In genomic region chr11:102396263-102396662, GRCm38 (mm10) we compare ENCODE assay signal across 17 mouse cellular contexts. TPM values are rescaled to one million over a fixed set of nuclear protein-coding genes. Genes with fewer than 3 reads are reported as not detected.
A peak's percentile ranks its signal among the peaks of the same experiment; 100 is the strongest.
DNase-seq lines count a peak whose midpoint lies in the region; ATAC-seq and TF ChIP-seq lines count a peak whose summit lies in the region.
"Had no signal": no experiment of that assay in that cellular context is flagged by ENCODE, and none has a peak within 500 bp of the region (broad histone marks: within the 10 kb centered on the region; RNA-seq: fewer than 3 reads in every experiment).

No protein-coding gene starts in this region.

- no peak overlapping the region for H3K4me2 ChIP-seq in liver, embryonic 13.5 days
- no peak overlapping the region for H3K4me2 ChIP-seq in liver, embryonic 12.5 days
- H3K4me2 ChIP-seq in forebrain, postnatal 0 days (ENCODE audit: low read depth): peak overlapping the region; percentile 87
- peak overlapping the region; percentile 74 for H3K4me2 ChIP-seq in midbrain, embryonic 11.5 days
- H3K4me2 ChIP-seq in neural tube, embryonic 15.5 days: peak overlapping the region; percentile 92
- H3K4me2 ChIP-seq: embryonic facial prominence, embryonic 12.5 days had no signal

- H3K27ac ChIP-seq in liver, embryonic 13.5 days: no peak overlapping the region
- H3K27ac ChIP-seq in liver, embryonic 12.5 days: no peak overlapping the region
- no peak overlapping the region for H3K27ac ChIP-seq in forebrain, postnatal 0 days (ENCODE audit: low read depth, low read length)
- no peak overlapping the region for H3K27ac ChIP-seq in midbrain, embryonic 11.5 days (ENCODE audit: low read depth, low read length)
- H3K27ac ChIP-seq in neural tube, embryonic 15.5 days (replicated peaks): peak overlapping the region; percentile 98
- H3K27ac ChIP-seq: embryonic facial prominence, embryonic 12.5 days had no signal

- peaks cover 100% of the 10 kb centered on the region for H3K27me3 ChIP-seq in liver, embryonic 13.5 days
- peaks cover 100% of the 10 kb centered on the region for H3K27me3 ChIP-seq in liver, embryonic 12.5 days (replicated peaks)
- no peaks in the 10 kb centered on the region for H3K27me3 ChIP-seq in forebrain, postnatal 0 days (ENCODE audit: insufficient read depth, low read length)
- H3K27me3 ChIP-seq in midbrain, embryonic 11.5 days (ENCODE audit: control insufficient read depth, insufficient read depth, low read length): peaks cover 23% of the 10 kb centered on the region
- H3K27me3 ChIP-seq in neural tube, embryonic 15.5 days (replicated peaks): 0 out of 2 replicates have a peak, but pooled peaks cover 4% of the 10 kb centered on the region

- no peak for DNase-seq in liver, embryonic 13.5 days
- no peak for DNase-seq in forebrain, postnatal 0 days
- DNase-seq in midbrain, embryonic 11.5 days (ENCODE audit: low spot score, missing footprints): no peak
- DNase-seq in heart, postnatal 36 days: no peak
- no peak for DNase-seq in kidney, adult 9 months
- DNase-seq in lung, adult 2 months: no peak
- DNase-seq: gastrocnemius, postnatal 14 days; heart, postnatal 4 days; kidney, adult 2 months; liver; right cerebral cortex, postnatal 4 days; thymus, postnatal 14 days had no signal

- TF ChIP-seq POLR2A in lung, adult 2 months (IDR thresholded peaks at IDR 0.05; ENCODE audit: borderline replicate concordance, extremely low read depth, low read depth, low read length): no peak

- intact Hi-C loops in heart, postnatal 36 days (cut with DNase I): no loop called here

- WGBS in liver, embryonic 13.5 days (ENCODE audit: insufficient replicate concordance): 47% methylated on average over 6 of the region's 6 CpGs
- 39% methylated on average over 6 of the region's 6 CpGs for WGBS in liver, embryonic 12.5 days (ENCODE audit: insufficient replicate concordance)
- 57% methylated on average over 6 of the region's 6 CpGs for WGBS in forebrain, postnatal 0 days
- WGBS in midbrain, embryonic 11.5 days: 63% methylated on average over 6 of the region's 6 CpGs
- WGBS in neural tube, embryonic 15.5 days: 42% methylated on average over 6 of the region's 6 CpGs
- 48% methylated on average over 6 of the region's 6 CpGs for WGBS in lung, adult 2 months

- H3K4me3 ChIP-seq in liver, embryonic 13.5 days (replicated peaks): no peak overlapping the region
- H3K4me3 ChIP-seq in liver, embryonic 12.5 days: no peak overlapping the region
- no peak overlapping the region for H3K4me3 ChIP-seq in forebrain, postnatal 0 days (ENCODE audit: low read depth, low read length)
- H3K4me3 ChIP-seq in midbrain, embryonic 11.5 days (ENCODE audit: low read depth, low read length): no peak overlapping the region
- H3K4me3 ChIP-seq in neural tube, embryonic 15.5 days (replicated peaks): peak overlapping the region; percentile 81
- H3K4me3 ChIP-seq in lung, adult 2 months (replicated peaks; ENCODE audit: extremely low read depth, low read depth, low read length): no peak overlapping the region
- H3K4me3 ChIP-seq: embryonic facial prominence, embryonic 12.5 days had no signal

- no peaks in the 10 kb centered on the region for H3K36me3 ChIP-seq in liver, embryonic 13.5 days
- no peaks in the 10 kb centered on the region for H3K36me3 ChIP-seq in liver, embryonic 12.5 days
- peaks cover 29% of the 10 kb centered on the region for H3K36me3 ChIP-seq in forebrain, postnatal 0 days (ENCODE audit: insufficient read depth)
- H3K36me3 ChIP-seq in midbrain, embryonic 11.5 days (ENCODE audit: control insufficient read depth, insufficient read depth, low read length): no peaks in the 10 kb centered on the region
- peaks cover 23% of the 10 kb centered on the region for H3K36me3 ChIP-seq in neural tube, embryonic 15.5 days
- H3K36me3 ChIP-seq: embryonic facial prominence, embryonic 12.5 days had no signal

- peak overlapping the region; percentile 19; the same call in 1 of the 2 replicates for H3K9ac ChIP-seq in liver, embryonic 13.5 days
- H3K9ac ChIP-seq in liver, embryonic 12.5 days: no peak overlapping the region
- no peak overlapping the region for H3K9ac ChIP-seq in forebrain, postnatal 0 days
- H3K9ac ChIP-seq in midbrain, embryonic 11.5 days (ENCODE audit: low read length): no peak overlapping the region
- peak overlapping the region; percentile 93 for H3K9ac ChIP-seq in neural tube, embryonic 15.5 days (replicated peaks)
- H3K9ac ChIP-seq: embryonic facial prominence, embryonic 12.5 days had no signal

- no peak for ATAC-seq in liver, embryonic 13.5 days (ENCODE audit: low read depth)
- ATAC-seq in liver, embryonic 12.5 days: no peak
- no peak for ATAC-seq in forebrain, postnatal 0 days
- no peak for ATAC-seq in midbrain, embryonic 11.5 days (ENCODE audit: low FRiP score)
- ATAC-seq in neural tube, embryonic 15.5 days (ENCODE audit: low FRiP score): no peak
- ATAC-seq: activated CD4-positive, CD25-positive, alpha-beta regulatory T cell, adult 4 months; CD4-positive, CD25-positive, alpha-beta regulatory T cell, adult 4 months had no signal

- peaks cover 54% of the 10 kb centered on the region for H3K4me1 ChIP-seq in liver, embryonic 13.5 days (replicated peaks)
- H3K4me1 ChIP-seq in liver, embryonic 12.5 days: peaks cover 53% of the 10 kb centered on the region
- H3K4me1 ChIP-seq in forebrain, postnatal 0 days (ENCODE audit: insufficient read depth): peaks cover 35% of the 10 kb centered on the region
- H3K4me1 ChIP-seq in midbrain, embryonic 11.5 days (ENCODE audit: control insufficient read depth, insufficient read depth, low read length): peaks cover 37% of the 10 kb centered on the region
- peaks cover 71% of the 10 kb centered on the region for H3K4me1 ChIP-seq in neural tube, embryonic 15.5 days
- no peaks in the 10 kb centered on the region for H3K4me1 ChIP-seq in lung, adult 2 months (ENCODE audit: control insufficient read depth, insufficient read depth, low read length)

- H3K9me3 ChIP-seq in liver, embryonic 13.5 days (replicated peaks): no peaks in the 10 kb centered on the region
- H3K9me3 ChIP-seq in liver, embryonic 12.5 days (replicated peaks): no peaks in the 10 kb centered on the region
- no peaks in the 10 kb centered on the region for H3K9me3 ChIP-seq in forebrain, postnatal 0 days (ENCODE audit: low read length)
- no peaks in the 10 kb centered on the region for H3K9me3 ChIP-seq in midbrain, embryonic 11.5 days (ENCODE audit: control insufficient read depth, low read length)
- H3K9me3 ChIP-seq in neural tube, embryonic 15.5 days (replicated peaks): no peaks in the 10 kb centered on the region
- H3K9me3 ChIP-seq: embryonic facial prominence, embryonic 12.5 days had no signal

- TF ChIP-seq CTCF in forebrain, postnatal 0 days (IDR thresholded peaks at IDR 0.05; ENCODE audit: low read depth): no peak
- TF ChIP-seq CTCF in lung, adult 2 months (IDR thresholded peaks at IDR 0.05; ENCODE audit: insufficient read depth, low read length): no peak

RNA-seq across cellular contexts. Expression of gene Rundc3a, which starts 3.1 kb away (rescaled TPM):
- 1.5 and 1.7 TPM in 2 replicates for polyA plus RNA-seq in liver, embryonic 13.5 days (2015; fragmentation: Nextera tagmentation; extraction: Ambion mirVana)
- 1.9 and 2.1 TPM in 2 replicates for polyA plus RNA-seq in liver, embryonic 12.5 days (2016; fragmentation: Nextera tagmentation; extraction: Ambion mirVana)
- total RNA-seq in forebrain, postnatal 0 days (2014; rRNA removed): 306 and 418 TPM in 2 replicates
- 118 and 121 TPM in 2 replicates for polyA plus RNA-seq in forebrain, postnatal 0 days (2015; fragmentation: Nextera tagmentation; extraction: Ambion mirVana)
- polyA plus RNA-seq in midbrain, embryonic 11.5 days (2014; fragmentation: Nextera tagmentation; extraction: Ambion mirVana): 42.0 and 43.0 TPM in 2 replicates
- 111 and 138 TPM in 2 replicates for polyA plus RNA-seq in neural tube, embryonic 15.5 days (2015; fragmentation: Nextera tagmentation; extraction: Ambion mirVana)
- under 1 TPM in 1 of 2 experiments, not detected in 1; 0.19 TPM for total RNA-seq in heart, postnatal 36 days (2021)
- polyA plus RNA-seq in lung, adult 2 months (2012; rRNA removed): 1.9 and 2.8 TPM in 2 replicates

RNA-seq across cellular contexts. Expression of gene Slc25a39, which starts 11.5 kb away (rescaled TPM):
- 388 and 390 TPM in 2 replicates for polyA plus RNA-seq in liver, embryonic 13.5 days (2015; fragmentation: Nextera tagmentation; extraction: Ambion mirVana)
- polyA plus RNA-seq in liver, embryonic 12.5 days (2016; fragmentation: Nextera tagmentation; extraction: Ambion mirVana): 365 and 367 TPM in 2 replicates
- total RNA-seq in forebrain, postnatal 0 days (2014; rRNA removed): 96.3 and 114 TPM in 2 replicates
- 120 and 129 TPM in 2 replicates for polyA plus RNA-seq in forebrain, postnatal 0 days (2015; fragmentation: Nextera tagmentation; extraction: Ambion mirVana)
- 167 and 193 TPM in 2 replicates for polyA plus RNA-seq in midbrain, embryonic 11.5 days (2014; fragmentation: Nextera tagmentation; extraction: Ambion mirVana)
- polyA plus RNA-seq in neural tube, embryonic 15.5 days (2015; fragmentation: Nextera tagmentation; extraction: Ambion mirVana): 161 and 175 TPM in 2 replicates
- 100 to 1,000 TPM; 174 to 183 TPM for total RNA-seq in heart, postnatal 36 days (2021)
- polyA plus RNA-seq in lung, adult 2 months (2012; rRNA removed): 258 and 290 TPM in 2 replicates

RNA-seq across cellular contexts. Expression of gene Slc4a1, which starts 30.3 kb away (rescaled TPM):
- polyA plus RNA-seq in liver, embryonic 13.5 days (2015; fragmentation: Nextera tagmentation; extraction: Ambion mirVana): 734 and 914 TPM in 2 replicates
- 913 and 972 TPM in 2 replicates for polyA plus RNA-seq in liver, embryonic 12.5 days (2016; fragmentation: Nextera tagmentation; extraction: Ambion mirVana)
- total RNA-seq in forebrain, postnatal 0 days (2014; rRNA removed): 0.24 and 1.2 TPM in 2 replicates
- polyA plus RNA-seq in forebrain, postnatal 0 days (2015; fragmentation: Nextera tagmentation; extraction: Ambion mirVana): 0.50 and 0.68 TPM in 2 replicates
- 30.6 and 31.3 TPM in 2 replicates for polyA plus RNA-seq in midbrain, embryonic 11.5 days (2014; fragmentation: Nextera tagmentation; extraction: Ambion mirVana)
- polyA plus RNA-seq in neural tube, embryonic 15.5 days (2015; fragmentation: Nextera tagmentation; extraction: Ambion mirVana): 2.5 and 3.5 TPM in 2 replicates
- 1 to 10 TPM; 2.1 to 7.8 TPM for total RNA-seq in heart, postnatal 36 days (2021)
- polyA plus RNA-seq in lung, adult 2 months (2012; rRNA removed): 1.1 and 1.2 TPM in 2 replicates
- polyA plus RNA-seq: CD4-positive, CD25-positive, alpha-beta regulatory T cell, adult 4 months had no signal

RNA-seq across cellular contexts. Expression of gene Grn, which starts 33.9 kb away (rescaled TPM):
- 59.5 and 63.3 TPM in 2 replicates for polyA plus RNA-seq in liver, embryonic 13.5 days (2015; fragmentation: Nextera tagmentation; extraction: Ambion mirVana)
- 55.8 and 58.1 TPM in 2 replicates for polyA plus RNA-seq in liver, embryonic 12.5 days (2016; fragmentation: Nextera tagmentation; extraction: Ambion mirVana)
- 49.5 and 66.2 TPM in 2 replicates for total RNA-seq in forebrain, postnatal 0 days (2014; rRNA removed)
- 72.3 and 86.6 TPM in 2 replicates for polyA plus RNA-seq in forebrain, postnatal 0 days (2015; fragmentation: Nextera tagmentation; extraction: Ambion mirVana)
- 36.8 and 39.3 TPM in 2 replicates for polyA plus RNA-seq in midbrain, embryonic 11.5 days (2014; fragmentation: Nextera tagmentation; extraction: Ambion mirVana)
- 92.1 and 96.3 TPM in 2 replicates for polyA plus RNA-seq in neural tube, embryonic 15.5 days (2015; fragmentation: Nextera tagmentation; extraction: Ambion mirVana)
- 100 to 1,000 TPM; 113 to 122 TPM for total RNA-seq in heart, postnatal 36 days (2021)
- 220 and 257 TPM in 2 replicates for polyA plus RNA-seq in lung, adult 2 months (2012; rRNA removed)

RNA-seq across cellular contexts. Expression of gene Fam171a2, which starts 51.2 kb away (rescaled TPM):
- 0.25 and 0.41 TPM in 2 replicates for polyA plus RNA-seq in liver, embryonic 13.5 days (2015; fragmentation: Nextera tagmentation; extraction: Ambion mirVana)
- 1.3 and 1.9 TPM in 2 replicates for polyA plus RNA-seq in liver, embryonic 12.5 days (2016; fragmentation: Nextera tagmentation; extraction: Ambion mirVana)
- 351 and 361 TPM in 2 replicates for total RNA-seq in forebrain, postnatal 0 days (2014; rRNA removed)
- polyA plus RNA-seq in forebrain, postnatal 0 days (2015; fragmentation: Nextera tagmentation; extraction: Ambion mirVana): 26.2 and 26.9 TPM in 2 replicates
- polyA plus RNA-seq in midbrain, embryonic 11.5 days (2014; fragmentation: Nextera tagmentation; extraction: Ambion mirVana): 7.2 and 10.6 TPM in 2 replicates
- 23.8 and 28.3 TPM in 2 replicates for polyA plus RNA-seq in neural tube, embryonic 15.5 days (2015; fragmentation: Nextera tagmentation; extraction: Ambion mirVana)
- total RNA-seq in heart, postnatal 36 days (2021): 1 to 10 TPM; 4.3 to 5.2 TPM
- 19.6 and 22.8 TPM in 2 replicates for polyA plus RNA-seq in lung, adult 2 months (2012; rRNA removed)
- polyA plus RNA-seq: activated CD4-positive, CD25-positive, alpha-beta regulatory T cell, adult 4 months; CD4-positive, CD25-positive, alpha-beta regulatory T cell, adult 4 months had no signal

Comparison
In these comparisons a context has a peak if more than half of its experiments do, and no peak if none do; other contexts are left out.
1. H3K9ac ChIP-seq: peak in liver, embryonic 13.5 days (single experiment) and neural tube, embryonic 15.5 days (single experiment); none in liver, embryonic 12.5 days (single experiment), forebrain, postnatal 0 days (single experiment) and midbrain, embryonic 11.5 days (single experiment).
2. H3K4me2 ChIP-seq: peak in forebrain, postnatal 0 days (single experiment), midbrain, embryonic 11.5 days (single experiment) and neural tube, embryonic 15.5 days (single experiment); none in liver, embryonic 13.5 days (single experiment) and liver, embryonic 12.5 days (single experiment).
3. RNA of gene Rundc3a, which starts 3.1 kb away (polyA plus RNA-seq): 111 to 138 TPM in neural tube, embryonic 15.5 days, 118 to 121 TPM in forebrain, postnatal 0 days and 42.0 to 43.0 TPM in midbrain, embryonic 11.5 days; 1.9 to 2.8 TPM in lung, adult 2 months, 1.9 to 2.1 TPM in liver, embryonic 12.5 days and 1.5 to 1.7 TPM in liver, embryonic 13.5 days; every median in the first group is over 10 times any median in the second.
4. RNA of gene Slc4a1, which starts 30.3 kb away (polyA plus RNA-seq): 913 to 972 TPM in liver, embryonic 12.5 days and 734 to 914 TPM in liver, embryonic 13.5 days; 30.6 to 31.3 TPM in midbrain, embryonic 11.5 days, 2.5 to 3.5 TPM in neural tube, embryonic 15.5 days, 1.1 to 1.2 TPM in lung, adult 2 months and 0.50 to 0.68 TPM in forebrain, postnatal 0 days; every median in the first group is over 10 times any median in the second.